Mouse (Mus musculus): Measurements from ENCODE around the gene Gm128. TPM values are rescaled to one million over a fixed set of nuclear protein-coding genes. Genes with fewer than 3 reads are reported as not detected.

Gm128 gene
- polyA plus RNA-seq (2014; fragmentation: Nextera tagmentation; extraction: Ambion mirVana): 0.17 TPM in 1 of 2 replicates, not detected in the other

DNA sequence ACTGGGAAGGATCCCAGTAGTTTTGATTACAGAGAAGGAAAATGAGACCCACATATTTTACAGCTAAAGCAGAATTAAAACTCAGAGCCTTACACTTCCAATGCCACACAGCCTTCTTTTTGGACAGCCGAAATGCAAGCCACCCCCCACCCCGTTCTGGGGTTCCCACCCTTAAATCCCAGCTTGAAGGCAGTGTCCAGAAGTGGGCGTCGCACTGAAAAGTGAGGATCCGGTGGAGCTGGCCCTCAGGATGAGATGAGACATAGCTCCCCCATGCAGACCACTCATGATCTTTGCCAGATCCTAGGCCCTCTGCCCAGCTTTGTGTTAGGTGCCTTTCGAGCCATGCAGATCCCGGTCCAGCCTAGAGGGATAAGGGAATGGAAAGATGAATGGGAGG lies at the start of gene Gm128:
TSS of gene Gm128 (minus strand) at position 101 of the 400 bp plus-strand sequence.
- Histone ChIP-seq H3K27me3 (replicated peaks; ENCODE audit: control insufficient read depth, insufficient read depth, low read length) (no peaks in the 10 kb centered on the region), H3K27ac (ENCODE audit: low read depth, low read length) (no peak within 1 kb of the TSS), H3K4me3 (ENCODE audit: low read depth, low read length) (no peak within 1 kb of the TSS), H3K9ac (ENCODE audit: low read length) (no peak within 1 kb of the TSS), H3K4me2 (ENCODE audit: low read length) (no peak within 1 kb of the TSS), H3K4me1 (ENCODE audit: control insufficient read depth, insufficient read depth, low read length) (no peaks in the 10 kb centered on the region), H3K9me3 (replicated peaks; ENCODE audit: control insufficient read depth, low read length) (no peaks in the 10 kb centered on the region), H3K36me3 (ENCODE audit: control insufficient read depth, insufficient read depth, low read length) (peaks cover 24% of the 10 kb centered on the region)
- DNase-seq (ENCODE audit: low spot score): no peak
- 78% methylated on average over 7 of the region's 7 CpGs for WGBS
- no peak for ATAC-seq

DNA sequence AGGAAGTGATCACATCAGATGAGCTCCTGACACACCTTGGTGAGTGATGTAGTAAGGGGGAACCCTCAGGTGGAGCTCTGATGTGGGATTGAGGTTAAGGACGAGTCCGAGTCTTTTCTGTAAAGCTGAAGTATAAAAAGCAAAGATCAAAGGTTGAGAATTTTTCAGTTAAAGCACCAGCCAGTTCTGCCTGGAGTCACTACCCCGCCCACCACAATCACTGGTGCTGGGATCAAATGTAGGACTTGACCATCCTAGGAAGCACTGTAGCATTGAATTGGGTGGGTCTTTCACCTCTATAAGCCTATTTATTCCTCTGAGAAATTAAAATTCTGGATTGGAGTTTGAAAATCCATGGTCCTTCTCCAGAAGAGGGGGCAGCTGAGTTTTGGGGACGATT lies 49.6 kb upstream of the Gm128 start:
- Histone ChIP-seq H3K4me2 (ENCODE audit: low read length) (no peak overlapping the region), H3K4me1 (ENCODE audit: control insufficient read depth, insufficient read depth, low read length) (no peaks in the 10 kb centered on the region), H3K27ac (ENCODE audit: low read depth, low read length) (no peak overlapping the region), H3K27me3 (replicated peaks; ENCODE audit: control insufficient read depth, insufficient read depth, low read length) (no peaks in the 10 kb centered on the region), H3K36me3 (ENCODE audit: control insufficient read depth, insufficient read depth, low read length) (peaks cover 84% of the 10 kb centered on the region), H3K9me3 (replicated peaks; ENCODE audit: control insufficient read depth, low read length) (no peaks in the 10 kb centered on the region), H3K4me3 (ENCODE audit: low read depth, low read length) (no peak overlapping the region), H3K9ac (ENCODE audit: low read length) (no peak overlapping the region)
- DNase-seq (ENCODE audit: low spot score) (no peak), ATAC-seq (no peak)
- WGBS: 87% methylated on average over 4 of the region's 4 CpGs

DNA sequence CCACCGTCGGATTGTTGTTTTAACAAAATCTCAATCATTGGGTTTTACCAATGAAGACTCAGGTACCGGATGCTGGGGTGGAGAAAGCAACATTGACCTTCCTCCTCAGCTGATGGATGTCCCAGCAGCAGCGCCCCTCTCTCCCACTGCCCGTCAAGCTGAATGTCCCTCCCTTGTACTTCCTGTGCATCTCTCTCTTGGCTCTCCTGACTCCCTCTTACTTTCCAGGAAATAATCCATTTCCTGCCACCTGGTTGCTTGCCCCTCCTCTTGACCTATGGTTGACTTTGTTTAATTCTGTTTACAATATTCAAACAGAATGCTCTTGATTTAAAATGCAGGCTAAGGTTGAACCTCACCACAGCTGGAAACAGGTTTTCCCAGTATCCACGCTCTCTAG lies 48.8 kb upstream of the Gm128 start:
- DNase-seq (ENCODE audit: low spot score) (no peak), ATAC-seq (no peak)
- H3K9me3 ChIP-seq (replicated peaks; ENCODE audit: control insufficient read depth, low read length): no peaks in the 10 kb centered on the region
- 80% methylated on average over 6 of the region's 6 CpGs for WGBS
- H3K4me1 ChIP-seq (ENCODE audit: control insufficient read depth, insufficient read depth, low read length): no peaks in the 10 kb centered on the region
- H3K27me3 ChIP-seq (replicated peaks; ENCODE audit: control insufficient read depth, insufficient read depth, low read length): no peaks in the 10 kb centered on the region
- peaks cover 78% of the 10 kb centered on the region for H3K36me3 ChIP-seq (ENCODE audit: control insufficient read depth, insufficient read depth, low read length)
- H3K9ac ChIP-seq (ENCODE audit: low read length): no peak overlapping the region
- H3K27ac ChIP-seq (ENCODE audit: low read depth, low read length): no peak overlapping the region
- H3K4me2 ChIP-seq (ENCODE audit: low read length): no peak overlapping the region
- H3K4me3 ChIP-seq (ENCODE audit: low read depth, low read length): no peak overlapping the region

DNA sequence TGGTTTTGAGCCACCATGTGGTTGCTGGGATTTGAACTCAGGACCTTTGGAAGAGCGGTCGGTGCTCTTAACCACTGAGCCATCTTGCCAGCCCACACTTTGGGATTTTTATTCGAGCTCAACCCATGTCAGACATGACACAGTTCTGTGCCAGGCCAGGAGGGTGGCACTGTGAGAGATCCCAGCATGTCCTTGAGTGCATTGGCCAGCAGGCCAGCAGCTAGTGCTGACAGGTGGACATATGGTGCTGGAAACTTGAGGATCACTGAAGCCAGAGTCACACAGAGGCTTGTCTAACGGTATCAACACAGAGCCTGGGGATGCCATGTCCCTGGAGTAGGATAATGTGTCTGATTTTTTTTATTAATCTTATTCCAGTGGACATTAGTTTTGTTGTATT lies 48.0 kb upstream of the Gm128 start:
- Histone ChIP-seq H3K4me1 (ENCODE audit: control insufficient read depth, insufficient read depth, low read length) (peaks cover 2% of the 10 kb centered on the region), H3K4me2 (ENCODE audit: low read length) (no peak overlapping the region), H3K27me3 (replicated peaks; ENCODE audit: control insufficient read depth, insufficient read depth, low read length) (no peaks in the 10 kb centered on the region), H3K4me3 (ENCODE audit: low read depth, low read length) (no peak overlapping the region), H3K9ac (ENCODE audit: low read length) (no peak overlapping the region), H3K9me3 (replicated peaks; ENCODE audit: control insufficient read depth, low read length) (no peaks in the 10 kb centered on the region), H3K36me3 (ENCODE audit: control insufficient read depth, insufficient read depth, low read length) (peaks cover 70% of the 10 kb centered on the region), H3K27ac (ENCODE audit: low read depth, low read length) (no peak overlapping the region)
- DNase-seq (ENCODE audit: low spot score) (no peak), ATAC-seq (no peak)
- WGBS: 95% methylated on average over 4 of the region's 4 CpGs

DNA sequence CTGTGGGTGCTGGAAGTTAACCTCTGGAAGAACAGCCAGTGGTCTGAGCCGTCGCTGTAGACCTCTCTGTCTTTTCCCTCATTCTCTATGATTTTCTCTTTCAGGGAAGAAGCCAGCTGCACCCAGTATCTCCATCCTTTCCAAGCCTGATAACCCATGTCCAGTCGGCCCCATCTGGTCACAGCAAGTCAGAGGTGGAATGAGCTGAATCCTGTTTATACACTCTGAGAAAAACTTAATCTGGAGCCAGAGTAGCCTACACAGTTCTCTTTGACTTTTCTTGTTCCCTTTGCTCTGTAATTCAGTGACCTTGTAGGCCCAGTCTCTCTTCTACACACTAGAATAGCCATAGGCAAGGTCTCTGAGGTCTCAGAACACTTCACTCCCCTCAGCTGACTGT lies 46.1 kb upstream of the Gm128 start:
- DNase-seq (ENCODE audit: low spot score) (no peak), ATAC-seq (no peak)
- WGBS: 91% methylated on average over 3 of the region's 3 CpGs
- Histone ChIP-seq H3K36me3 (ENCODE audit: control insufficient read depth, insufficient read depth, low read length) (peaks cover 53% of the 10 kb centered on the region), H3K4me1 (ENCODE audit: control insufficient read depth, insufficient read depth, low read length) (peaks cover 11% of the 10 kb centered on the region), H3K4me3 (ENCODE audit: low read depth, low read length) (no peak overlapping the region), H3K9me3 (replicated peaks; ENCODE audit: control insufficient read depth, low read length) (no peaks in the 10 kb centered on the region), H3K4me2 (ENCODE audit: low read length) (no peak overlapping the region), H3K9ac (ENCODE audit: low read length) (no peak overlapping the region), H3K27ac (ENCODE audit: low read depth, low read length) (no peak overlapping the region), H3K27me3 (replicated peaks; ENCODE audit: control insufficient read depth, insufficient read depth, low read length) (no peaks in the 10 kb centered on the region)

DNA sequence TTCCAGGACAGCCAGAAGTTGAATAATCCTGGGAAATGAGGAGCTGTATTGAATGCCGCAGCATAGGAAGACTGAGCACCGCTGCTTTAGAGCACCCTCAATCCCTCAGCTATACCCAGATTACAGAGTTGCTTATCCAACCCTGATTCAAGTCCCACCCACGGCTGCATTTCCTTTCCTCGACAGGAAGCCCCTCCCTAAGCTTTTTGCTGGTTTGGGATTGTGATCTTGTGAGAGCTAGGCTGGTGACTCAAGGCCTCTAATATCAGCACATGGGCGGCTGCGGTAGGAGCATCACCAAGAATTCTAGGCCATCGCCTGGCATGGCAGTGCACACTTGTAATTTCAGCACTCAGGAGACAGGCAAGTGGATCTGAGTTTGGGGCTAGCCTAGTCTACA lies 45.1 kb upstream of the Gm128 start:
- H3K4me3 ChIP-seq (ENCODE audit: low read depth, low read length): no peak overlapping the region
- 88% methylated on average over 7 of the region's 7 CpGs for WGBS
- H3K27me3 ChIP-seq (replicated peaks; ENCODE audit: control insufficient read depth, insufficient read depth, low read length): no peaks in the 10 kb centered on the region
- no peak overlapping the region for H3K4me2 ChIP-seq (ENCODE audit: low read length)
- ATAC-seq (no peak), DNase-seq (ENCODE audit: low spot score) (no peak)
- H3K27ac ChIP-seq (ENCODE audit: low read depth, low read length): no peak overlapping the region
- no peak overlapping the region for H3K9ac ChIP-seq (ENCODE audit: low read length)
- H3K9me3 ChIP-seq (replicated peaks; ENCODE audit: control insufficient read depth, low read length): no peaks in the 10 kb centered on the region
- H3K36me3 ChIP-seq (ENCODE audit: control insufficient read depth, insufficient read depth, low read length): peaks cover 44% of the 10 kb centered on the region
- H3K4me1 ChIP-seq (ENCODE audit: control insufficient read depth, insufficient read depth, low read length): peaks cover 11% of the 10 kb centered on the region

DNA sequence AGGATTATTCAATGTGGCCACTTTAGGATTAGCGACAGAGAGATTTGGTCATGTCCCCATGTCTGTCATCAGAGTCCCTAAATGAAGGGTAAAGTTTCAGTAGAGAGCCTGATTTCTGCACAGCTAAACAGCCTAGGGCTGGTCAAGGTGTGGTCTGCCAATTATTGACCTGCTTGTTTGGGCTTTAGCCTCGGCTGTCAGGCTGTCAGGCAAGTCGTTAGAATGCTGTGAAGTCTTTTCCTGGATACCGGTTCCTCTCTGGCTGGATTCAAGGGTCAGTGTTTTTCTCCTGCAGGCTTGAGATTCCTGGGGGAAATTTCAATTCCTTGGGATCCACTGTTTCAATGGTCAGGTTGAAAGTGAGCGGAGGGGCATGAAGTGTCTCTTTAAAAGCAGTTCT lies 44.6 kb upstream of the Gm128 start:
- Histone ChIP-seq H3K9me3 (replicated peaks; ENCODE audit: control insufficient read depth, low read length) (no peaks in the 10 kb centered on the region), H3K36me3 (ENCODE audit: control insufficient read depth, insufficient read depth, low read length) (peaks cover 39% of the 10 kb centered on the region), H3K4me1 (ENCODE audit: control insufficient read depth, insufficient read depth, low read length) (peaks cover 11% of the 10 kb centered on the region), H3K27me3 (replicated peaks; ENCODE audit: control insufficient read depth, insufficient read depth, low read length) (no peaks in the 10 kb centered on the region), H3K4me3 (ENCODE audit: low read depth, low read length) (no peak overlapping the region), H3K27ac (ENCODE audit: low read depth, low read length) (no peak overlapping the region), H3K9ac (ENCODE audit: low read length) (no peak overlapping the region), H3K4me2 (ENCODE audit: low read length) (no peak overlapping the region)
- DNase-seq (ENCODE audit: low spot score) (no peak), ATAC-seq (no peak)
- WGBS: 66% methylated on average over 5 of the region's 5 CpGs

DNA sequence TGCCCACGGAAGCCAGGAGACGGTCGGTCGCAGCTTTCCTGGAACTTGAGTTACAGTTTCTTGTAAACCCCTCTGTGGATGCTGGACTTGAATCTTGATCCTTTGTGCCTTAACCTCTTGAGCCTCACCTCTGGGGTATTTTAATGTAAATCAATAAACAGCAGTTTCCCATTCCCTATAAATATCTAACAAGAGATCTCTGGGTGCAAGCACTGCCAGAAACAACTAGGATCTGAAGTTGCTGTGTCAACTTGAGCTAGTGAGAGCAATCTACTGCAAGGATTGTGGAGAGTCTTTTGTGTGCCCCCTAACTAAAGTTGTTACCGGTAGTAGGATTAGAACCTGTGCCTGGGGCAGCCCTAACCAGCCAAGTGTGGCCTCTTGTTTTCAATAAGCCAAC lies 44.0 kb upstream of the Gm128 start:
- Histone ChIP-seq H3K9ac (ENCODE audit: low read length) (0 out of 2 replicates have a peak overlapping the region, but pooled peaks have one; percentile 17), H3K9me3 (replicated peaks; ENCODE audit: control insufficient read depth, low read length) (no peaks in the 10 kb centered on the region), H3K4me2 (ENCODE audit: low read length) (no peak overlapping the region), H3K36me3 (ENCODE audit: control insufficient read depth, insufficient read depth, low read length) (peaks cover 33% of the 10 kb centered on the region), H3K27me3 (replicated peaks; ENCODE audit: control insufficient read depth, insufficient read depth, low read length) (no peaks in the 10 kb centered on the region), H3K4me3 (ENCODE audit: low read depth, low read length) (no peak overlapping the region), H3K4me1 (ENCODE audit: control insufficient read depth, insufficient read depth, low read length) (peaks cover 11% of the 10 kb centered on the region), H3K27ac (ENCODE audit: low read depth, low read length) (no peak overlapping the region)
- ATAC-seq: no peak
- DNase-seq (ENCODE audit: low spot score): no peak
- 96% methylated on average over 5 of the region's 5 CpGs for WGBS

DNA sequence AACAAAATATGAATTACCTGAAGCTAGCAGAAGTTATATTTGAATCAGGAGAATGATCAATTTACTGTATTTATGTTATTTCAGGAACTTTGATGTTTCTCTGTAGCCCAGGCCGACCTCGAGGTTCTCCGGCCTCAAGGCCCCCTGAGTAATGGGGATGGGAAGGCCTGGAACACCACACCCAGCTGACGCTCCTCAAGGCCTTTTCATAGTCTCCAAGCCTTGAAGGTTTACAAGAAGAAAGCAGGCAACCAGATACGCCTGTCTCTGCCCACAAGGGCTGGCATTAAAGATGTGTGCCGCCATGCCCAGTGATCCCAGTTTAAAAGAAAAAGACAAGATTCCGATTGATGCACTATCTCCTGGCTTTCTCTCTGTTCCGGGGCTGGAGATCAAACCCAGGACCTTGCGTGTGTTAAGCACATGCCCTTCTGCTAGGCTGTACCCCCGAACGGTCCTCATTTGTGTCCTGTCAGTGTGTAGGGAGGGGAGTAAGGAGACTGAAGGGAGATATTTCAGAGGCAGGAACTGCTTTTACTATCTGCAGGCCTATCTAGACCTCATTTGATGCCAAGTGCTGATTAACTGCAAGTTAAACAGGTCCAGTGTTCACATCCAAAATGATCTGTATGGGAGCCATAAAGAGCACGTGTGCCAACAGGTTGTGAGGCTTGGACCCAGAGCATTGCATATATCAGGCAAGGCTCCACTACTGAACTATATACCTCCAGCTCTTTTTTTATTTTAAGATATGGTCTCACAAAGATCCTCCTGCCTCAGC lies 43.3 kb upstream of the Gm128 start:
- peak overlapping the region; percentile 87 for H3K9ac ChIP-seq (ENCODE audit: low read length)
- DNase-seq (ENCODE audit: low spot score) (no peak), ATAC-seq (no peak)
- no peaks in the 10 kb centered on the region for H3K27me3 ChIP-seq (replicated peaks; ENCODE audit: control insufficient read depth, insufficient read depth, low read length)
- no peak overlapping the region for H3K27ac ChIP-seq (ENCODE audit: low read depth, low read length)
- peak overlapping the region; percentile 63 for H3K4me2 ChIP-seq (ENCODE audit: low read length)
- H3K4me3 ChIP-seq (ENCODE audit: low read depth, low read length): 0 out of 2 replicates have a peak overlapping the region, but pooled peaks have one; percentile 67
- H3K9me3 ChIP-seq (replicated peaks; ENCODE audit: control insufficient read depth, low read length): no peaks in the 10 kb centered on the region
- H3K36me3 ChIP-seq (ENCODE audit: control insufficient read depth, insufficient read depth, low read length): peaks cover 26% of the 10 kb centered on the region
- peaks cover 11% of the 10 kb centered on the region for H3K4me1 ChIP-seq (ENCODE audit: control insufficient read depth, insufficient read depth, low read length)
- 91% methylated on average over 12 of the region's 12 CpGs for WGBS
